Mouse (Mus musculus): Measurements from ENCODE around the gene Tmem191c.
A peak's percentile ranks its signal among the peaks of the same experiment; 100 is the strongest.
"Not testable (repeated sequence)": the region's sequence is repeated elsewhere in the genome, so short reads cannot be mapped to it uniquely, and the experiment has no call there.

Tmem191c gene

DNA sequence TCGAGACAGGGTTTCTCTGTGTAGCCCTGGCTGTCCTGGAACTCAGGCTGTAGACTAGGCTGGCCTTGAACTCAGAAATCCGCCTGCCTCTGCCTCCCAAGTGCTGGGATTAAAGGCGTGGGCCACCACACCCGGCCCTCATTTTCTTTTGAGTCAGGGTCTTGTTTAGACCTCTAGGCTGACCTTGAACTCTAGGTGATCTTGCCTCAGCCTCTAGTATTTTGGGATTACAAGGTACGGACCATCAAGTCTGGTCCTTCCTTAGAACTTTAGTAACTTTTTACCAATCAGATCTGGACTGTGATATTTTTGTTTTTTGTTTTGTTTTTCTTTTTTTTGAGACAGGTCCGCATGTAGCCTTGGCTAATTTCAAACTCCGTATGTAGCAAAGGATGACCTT is at the start of gene Tmem191c:
TSS of gene Tmem191c (plus strand) at position 357 of the 400 bp plus-strand sequence.
- DNase-seq: no peak

DNA sequence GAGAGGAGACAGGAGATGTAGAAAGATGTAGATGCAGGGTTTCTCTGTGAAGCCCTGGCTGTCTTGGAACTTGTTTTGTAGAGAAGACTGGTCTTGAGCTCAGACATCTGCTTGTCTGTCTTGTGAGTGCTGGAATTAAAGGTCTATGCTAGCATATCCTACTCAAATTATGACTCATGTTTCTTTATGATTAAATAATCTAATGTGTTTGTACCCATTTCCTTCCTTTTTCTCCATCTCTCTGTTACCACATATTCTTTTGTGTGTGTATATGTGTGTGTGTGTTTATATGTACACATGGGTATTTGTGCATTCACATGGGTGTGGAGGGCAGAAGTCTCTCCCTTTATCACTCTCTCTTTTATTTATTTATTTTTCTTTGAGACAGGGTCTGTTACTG is 49.4 kb upstream of the Tmem191c start:
- no peak for DNase-seq

DNA sequence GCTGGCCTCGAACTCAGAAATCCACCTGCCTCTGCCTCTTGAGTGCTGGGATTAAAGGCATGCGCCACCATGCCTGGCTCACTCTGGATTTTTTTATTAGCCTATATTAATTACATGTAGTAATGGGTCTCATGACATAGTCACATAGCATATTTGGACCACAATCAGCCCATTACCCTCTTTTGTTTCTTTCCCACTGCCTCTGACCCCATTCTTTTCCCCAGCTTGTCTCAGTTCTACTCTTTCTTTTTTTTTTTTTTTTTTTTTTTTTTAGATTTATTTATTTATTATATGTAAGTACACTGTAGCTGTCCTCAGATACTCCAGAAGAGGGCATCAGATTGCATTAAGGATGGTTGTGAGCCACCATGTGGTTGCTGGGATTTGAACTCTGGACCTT is 44.4 kb upstream of the Tmem191c start:
- not testable (repeated sequence) for DNase-seq

DNA sequence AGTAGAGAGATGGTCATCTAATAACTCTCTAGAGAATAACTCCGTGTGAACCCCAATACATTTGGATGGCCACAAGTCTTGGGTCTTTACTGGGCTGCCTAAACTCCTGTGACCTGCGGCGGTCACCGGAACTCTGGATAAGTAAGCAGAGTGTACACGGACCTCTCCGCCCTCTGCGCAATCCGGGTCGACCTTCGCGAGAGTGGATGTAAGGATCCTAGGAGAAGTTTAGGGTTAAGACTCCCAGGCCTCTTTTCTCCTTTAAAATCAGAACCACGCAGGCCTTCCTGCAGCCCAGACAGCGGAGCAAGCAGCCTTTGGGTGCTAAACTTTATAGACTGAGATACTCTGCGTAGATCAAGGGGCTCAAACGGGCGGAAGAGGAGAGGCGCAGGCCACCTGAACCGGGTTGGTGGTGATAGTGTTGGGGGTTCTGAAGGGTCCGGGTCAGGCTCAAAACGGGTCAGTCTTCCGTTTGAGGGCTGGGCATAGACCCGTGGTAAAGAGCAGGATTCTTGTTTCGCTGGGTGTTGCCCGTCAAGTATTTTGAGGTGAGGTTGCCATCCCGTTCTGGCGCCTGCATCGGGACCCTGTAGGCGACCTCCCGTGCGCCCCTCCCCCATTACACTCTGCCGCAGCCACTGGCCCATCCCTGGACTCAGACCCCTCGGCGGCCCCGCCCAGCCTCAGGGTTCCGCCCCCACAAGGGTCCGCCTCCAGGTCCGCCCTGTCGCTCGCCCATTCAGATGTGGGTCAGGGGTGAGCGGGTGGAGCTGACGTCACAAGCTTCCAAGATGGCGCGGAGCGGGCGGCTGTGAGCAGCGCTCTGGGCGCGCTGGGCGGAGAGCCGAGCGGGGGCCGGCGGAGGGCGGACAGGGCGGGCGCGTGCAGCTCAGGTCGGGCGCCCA is 42.8 kb upstream of the Tmem191c start, which contains the start of gene Hic2:
TSS of gene Hic2 (plus strand) at position 779 of the 908 bp plus-strand sequence.
- peak; percentile 88 for DNase-seq

DNA sequence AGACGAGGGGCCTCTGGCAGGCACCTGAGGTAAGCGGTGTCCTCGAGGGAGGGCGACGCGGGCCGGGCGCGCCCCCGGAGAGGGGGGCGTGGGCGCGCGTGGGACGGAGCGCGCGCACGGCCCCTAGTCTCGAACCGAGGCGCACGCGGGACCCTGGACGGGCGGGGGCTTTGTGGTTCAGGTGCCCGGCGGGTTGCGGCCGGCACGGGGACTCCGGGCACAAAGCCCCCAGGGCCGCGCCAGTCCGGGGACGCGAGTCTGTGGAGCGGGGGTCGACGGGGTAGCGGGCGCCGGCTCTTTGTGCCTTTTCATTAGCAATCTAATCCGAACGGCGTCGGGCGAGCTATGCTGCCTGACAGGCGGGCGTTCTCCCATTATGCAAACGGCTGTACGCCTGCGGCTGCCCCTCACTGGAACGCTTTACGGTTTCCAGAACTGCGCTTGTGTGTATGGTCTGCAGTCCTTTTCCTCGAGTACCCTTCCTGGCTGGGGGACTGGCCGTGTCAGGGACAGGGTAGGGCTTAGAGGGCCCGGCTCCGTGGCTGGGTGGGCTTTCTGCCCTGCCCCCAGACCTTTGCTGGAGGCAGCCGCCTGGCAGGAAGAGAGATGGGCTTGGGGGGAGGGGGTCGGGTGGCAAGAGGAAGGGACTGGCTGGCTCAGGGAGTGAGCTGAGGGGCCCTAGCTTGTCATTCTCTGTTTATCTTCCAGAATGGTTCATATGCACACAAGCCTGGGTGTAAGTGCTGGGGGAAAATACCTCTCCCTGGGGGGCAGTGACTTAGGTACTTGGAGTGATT is 42.0 kb upstream of the Tmem191c start:
- DNase-seq: peak; percentile 40

DNA sequence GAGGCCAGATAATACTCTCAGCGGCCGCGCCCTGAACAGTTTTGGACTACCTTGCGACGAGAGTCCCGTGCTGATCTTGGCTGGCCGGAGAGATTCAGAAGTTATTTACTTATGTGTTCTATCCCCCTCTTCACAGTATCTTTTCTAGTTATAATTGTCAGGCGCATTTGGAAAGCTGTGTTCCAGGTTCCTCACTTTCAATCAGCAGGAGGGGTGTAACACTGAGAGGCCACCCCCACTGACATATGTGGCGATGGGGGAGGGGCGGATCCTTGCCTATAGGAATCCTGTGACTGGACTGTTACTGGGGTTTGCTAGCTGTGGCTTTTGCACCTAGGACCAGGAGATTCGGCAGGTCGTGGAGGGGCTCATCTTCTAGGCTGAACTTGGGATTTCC is 41.4 kb upstream of the Tmem191c start:
- peak; percentile 69 for DNase-seq

DNA sequence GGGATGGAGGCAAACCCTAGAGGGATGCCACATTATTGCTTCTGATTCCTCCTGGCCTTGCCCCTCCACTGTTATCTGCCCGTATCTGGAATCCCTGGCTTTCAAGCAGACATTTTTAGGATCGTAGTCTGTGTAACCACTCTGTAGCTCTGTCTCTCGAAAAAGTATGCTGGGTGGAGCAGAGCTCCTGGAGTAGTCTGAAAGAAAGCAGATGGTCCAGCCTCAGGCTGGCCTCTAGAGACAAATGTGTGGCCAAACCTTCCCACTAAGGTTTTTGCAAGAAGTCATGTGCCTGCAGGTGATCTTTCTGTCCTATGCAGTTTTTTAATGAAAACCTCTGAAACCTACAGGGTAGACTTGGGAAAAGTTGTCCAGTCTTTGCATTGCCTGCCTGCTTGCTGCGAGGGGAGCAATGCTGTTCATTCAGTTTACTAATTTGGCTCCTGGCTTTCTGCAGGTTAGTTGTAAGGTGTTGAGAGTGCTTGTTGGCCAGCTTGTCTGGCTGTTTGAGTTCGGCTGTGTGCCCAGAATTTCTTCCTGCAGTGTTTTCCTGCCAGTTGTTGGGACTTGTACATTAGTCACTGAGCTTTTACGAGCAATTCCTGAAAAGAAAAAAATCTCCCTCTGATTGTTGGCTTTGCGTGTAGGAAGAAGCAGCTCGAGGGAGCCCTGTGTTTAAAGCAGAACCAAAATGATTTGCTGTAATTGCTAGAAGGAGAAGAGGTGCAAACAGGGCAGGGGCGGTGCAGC is 40.8 kb upstream of the Tmem191c start:
- peak; percentile 25 for DNase-seq

DNA sequence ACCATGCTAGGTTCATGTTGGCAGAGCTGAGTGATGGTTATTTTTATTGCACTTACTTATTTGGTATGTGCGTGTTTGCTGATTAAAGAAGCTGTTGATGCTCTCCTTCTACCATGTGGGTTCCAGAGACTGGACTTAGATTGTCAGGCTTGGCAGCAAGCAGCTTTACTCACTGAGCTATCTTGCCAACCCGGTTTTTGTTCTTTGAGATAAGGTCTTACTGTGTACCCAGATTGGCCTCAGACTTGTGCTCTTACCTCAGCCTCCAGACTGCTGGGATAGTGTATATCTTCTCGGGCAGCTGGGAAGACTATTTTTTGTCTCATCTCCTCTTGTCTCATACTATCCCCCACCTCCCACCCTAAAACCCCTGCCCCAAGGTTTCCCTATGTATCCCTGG is 38.2 kb upstream of the Tmem191c start:
- no peak for DNase-seq

DNA sequence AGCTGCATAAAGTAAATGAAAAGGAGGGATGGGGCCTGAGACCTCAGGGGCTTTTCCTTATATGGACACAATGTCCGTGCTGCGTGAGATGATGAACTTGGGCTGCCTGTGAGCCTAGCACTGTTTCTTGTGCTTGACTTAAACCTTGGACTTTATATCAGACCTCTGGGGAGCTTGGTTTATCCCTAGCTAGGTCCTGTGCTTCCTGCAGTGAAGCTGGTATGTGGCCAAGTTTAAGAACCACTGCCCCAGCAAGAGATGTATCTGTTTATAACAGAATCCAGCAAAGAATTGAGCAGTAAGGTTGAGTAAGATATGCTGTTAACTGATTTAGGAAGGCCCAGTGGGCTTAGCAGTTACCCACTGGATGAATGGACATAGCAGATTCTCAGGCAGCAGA is 36.5 kb upstream of the Tmem191c start:
- DNase-seq: no peak

DNA sequence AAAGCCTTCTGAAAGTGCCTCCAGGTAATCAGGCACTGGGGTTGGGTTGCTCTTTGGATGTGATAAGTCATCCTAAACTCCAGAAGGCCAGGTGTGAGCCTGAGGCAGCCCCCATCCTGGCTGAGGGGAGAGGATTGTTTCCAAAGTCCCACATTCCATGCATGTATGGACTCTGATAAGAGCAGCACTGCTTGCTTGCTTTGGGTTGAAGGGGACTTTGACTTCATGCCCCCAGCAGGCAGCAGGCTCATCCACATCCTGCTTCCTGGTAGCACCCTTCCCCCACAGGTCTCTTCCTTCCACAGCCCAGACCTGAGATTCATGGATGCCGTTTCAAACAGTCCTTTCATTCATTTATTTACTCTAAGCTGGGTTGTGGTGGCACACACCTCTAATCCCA is 32.1 kb upstream of the Tmem191c start:
- DNase-seq: no peak

DNA sequence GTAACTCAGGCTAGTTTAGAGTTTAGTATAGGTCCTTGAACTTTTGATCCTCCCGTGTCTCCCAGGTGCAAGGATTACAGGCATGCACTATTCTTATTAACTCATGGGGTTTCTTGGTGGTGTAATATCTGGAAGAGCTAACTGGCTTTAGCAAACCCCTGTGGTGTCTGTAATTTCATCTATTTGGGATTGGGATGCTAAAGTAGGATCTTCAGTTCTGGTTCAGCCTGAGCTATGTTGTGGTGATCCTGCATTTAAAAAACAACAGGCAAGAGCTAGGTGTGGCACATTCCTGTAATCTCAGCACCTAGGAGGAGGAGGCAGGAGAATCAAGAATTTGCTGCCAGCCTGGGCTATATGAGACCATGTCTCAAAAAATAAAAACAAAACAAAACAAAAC is 30.9 kb upstream of the Tmem191c start:
- DNase-seq: no peak

DNA sequence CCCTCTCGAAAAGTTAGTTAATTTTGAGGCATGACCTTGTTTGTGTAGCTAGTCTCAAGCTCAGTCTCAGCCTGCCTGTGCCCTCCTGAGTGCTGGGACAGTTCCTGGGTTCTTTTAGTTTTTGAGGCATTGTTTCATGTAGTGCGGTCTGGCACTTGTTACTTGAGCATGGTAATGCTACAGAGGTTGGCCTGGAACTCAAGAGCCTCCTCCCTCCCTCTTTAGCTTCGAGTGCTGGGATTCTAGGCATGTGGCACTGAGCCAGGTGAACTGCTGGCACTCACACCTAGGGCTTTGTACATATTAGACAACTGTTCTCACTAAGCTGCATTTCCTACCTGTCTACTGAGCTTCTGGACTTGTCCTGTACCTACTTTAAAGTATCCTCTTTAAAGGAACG is 28.1 kb upstream of the Tmem191c start:
- no peak for DNase-seq

DNA sequence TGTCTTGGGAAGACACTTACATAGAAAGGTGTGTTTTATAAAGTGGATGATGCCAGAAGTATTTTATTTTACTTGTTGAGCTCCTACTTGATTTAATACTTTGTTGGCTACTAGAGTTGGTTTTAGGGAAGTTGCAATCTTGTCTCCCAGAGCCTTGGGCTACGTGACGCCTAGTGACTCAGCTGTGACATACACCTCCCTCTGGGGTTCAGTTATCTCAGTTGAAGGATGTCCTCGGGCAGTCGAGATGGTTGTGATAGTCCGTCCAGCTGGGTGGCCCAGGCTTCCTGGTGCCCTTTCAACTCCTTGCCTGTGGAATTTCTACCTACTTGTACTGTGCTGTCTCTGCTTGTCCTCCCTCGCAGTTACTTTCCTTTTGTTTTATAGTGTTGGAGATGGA is 26.7 kb upstream of the Tmem191c start:
- no peak for DNase-seq

DNA sequence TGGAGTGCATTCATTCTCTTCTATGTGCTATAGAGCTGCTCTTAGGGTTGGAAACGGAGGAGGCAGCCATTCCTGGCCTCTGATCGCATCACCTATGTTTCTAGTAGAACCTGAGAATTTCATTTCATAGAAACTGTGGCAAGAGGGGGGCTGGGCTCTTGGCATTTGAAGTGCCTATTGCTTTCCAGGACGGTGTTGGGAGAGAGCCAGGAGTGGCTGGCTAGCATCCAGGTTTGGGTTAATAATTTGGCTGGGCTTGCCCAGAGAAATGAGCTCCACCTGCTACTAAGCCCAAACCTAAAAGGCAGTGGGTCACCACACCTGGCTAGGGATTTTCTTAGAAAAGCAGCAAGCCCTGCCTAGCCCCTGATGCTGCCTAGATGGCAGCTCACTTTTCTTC is 24.3 kb upstream of the Tmem191c start:
- no peak for DNase-seq

DNA sequence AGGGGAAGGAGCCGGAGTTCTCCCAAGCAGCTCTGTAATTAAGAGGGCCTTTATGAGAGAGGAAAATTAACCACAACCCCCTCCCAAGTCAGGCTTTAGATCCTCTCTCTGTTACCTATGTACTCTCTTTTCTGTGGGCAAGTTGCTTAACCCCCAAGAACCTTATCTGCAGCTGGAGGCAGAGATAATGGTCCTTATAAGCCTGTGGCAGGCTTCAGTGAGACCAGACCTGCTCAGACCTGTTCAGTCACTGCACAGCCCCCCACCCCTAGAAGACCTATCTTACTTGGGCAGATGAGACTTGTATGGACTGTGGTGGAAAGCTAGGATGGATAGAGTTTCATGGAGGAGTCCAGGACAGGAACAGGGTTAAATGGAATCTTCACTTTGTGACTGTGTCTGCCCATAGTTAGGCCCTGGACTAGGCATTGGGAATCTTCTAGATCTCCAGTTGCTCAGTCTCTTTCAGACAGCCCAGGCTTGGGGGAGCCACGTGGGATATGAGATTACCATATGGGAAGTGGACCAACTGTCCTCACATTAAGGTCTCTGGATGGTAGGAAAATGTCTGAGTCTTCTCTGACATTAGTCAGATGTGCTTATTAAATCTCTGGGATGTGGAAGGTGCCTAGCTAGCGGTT is 23.7 kb upstream of the Tmem191c start:
- no peak for DNase-seq

DNA sequence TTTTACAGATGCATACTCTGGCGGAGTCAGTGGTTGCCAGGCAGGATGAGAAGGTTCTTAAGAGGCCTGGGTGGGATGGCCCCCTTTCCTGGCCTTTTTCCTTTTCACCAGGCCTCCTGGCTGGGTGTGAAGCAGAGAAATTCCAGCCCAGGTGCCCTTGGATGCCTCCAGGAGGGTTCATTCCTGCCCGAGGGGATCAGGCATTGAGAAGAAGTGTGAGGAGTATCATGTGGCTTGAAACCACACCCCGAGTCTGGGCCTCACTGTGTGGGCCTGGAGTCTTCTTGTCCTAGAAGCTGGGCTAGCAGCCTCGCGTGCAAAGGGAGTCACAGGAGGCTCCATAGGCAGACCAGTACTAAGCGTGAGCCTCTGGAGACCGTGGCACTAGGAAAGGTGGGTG is 23.0 kb upstream of the Tmem191c start:
- no peak for DNase-seq

DNA sequence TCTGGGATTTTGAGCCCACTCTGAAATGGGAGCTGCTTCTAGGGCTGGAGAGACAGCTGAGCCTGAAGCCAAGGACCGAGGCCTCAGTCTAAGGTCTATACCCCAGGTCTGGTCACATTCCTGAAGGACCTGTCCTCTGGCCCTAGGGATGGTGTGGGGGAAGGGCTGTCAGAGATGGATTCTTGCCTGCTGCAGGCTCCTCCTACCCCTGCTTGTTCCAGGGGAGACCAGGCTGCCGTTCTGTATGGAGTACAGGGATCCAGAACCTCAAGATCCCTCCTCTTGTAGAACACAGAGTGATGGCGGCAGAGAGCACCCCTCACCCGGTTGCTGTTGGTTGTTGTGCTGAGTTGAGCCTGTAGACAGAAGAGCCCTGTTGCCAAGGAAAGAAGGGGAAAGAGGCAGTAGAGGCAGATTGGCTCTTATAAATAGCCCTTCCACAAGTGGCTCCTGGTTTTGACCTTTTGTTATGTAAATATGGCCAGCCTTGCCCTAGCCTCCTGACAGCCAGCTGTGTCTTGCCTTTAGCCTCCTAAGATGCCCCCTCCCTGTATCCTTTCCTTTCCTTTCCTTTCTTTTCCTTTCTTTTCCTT is 21.8 kb upstream of the Tmem191c start:
- no peak for DNase-seq

DNA sequence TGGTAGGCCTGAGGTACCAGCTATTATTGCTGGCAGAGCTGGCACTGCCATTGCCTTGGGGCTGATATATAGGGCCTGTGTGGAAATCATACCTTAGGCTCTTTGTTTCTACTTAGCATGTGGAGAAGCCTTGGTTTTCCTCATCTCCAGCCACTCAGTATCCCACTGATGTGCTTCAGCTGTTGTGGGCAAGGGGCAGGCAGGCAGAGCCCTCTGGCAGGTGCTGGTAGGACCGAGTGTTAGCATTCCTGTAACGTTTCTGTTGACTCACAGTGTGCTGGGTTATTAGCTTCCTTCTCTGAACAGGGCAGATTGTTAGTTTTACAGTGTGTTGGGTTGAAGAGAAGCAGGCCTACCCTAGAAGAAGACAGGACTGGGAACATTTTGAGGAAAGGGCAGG is 20.6 kb upstream of the Tmem191c start:
- DNase-seq: no peak

DNA sequence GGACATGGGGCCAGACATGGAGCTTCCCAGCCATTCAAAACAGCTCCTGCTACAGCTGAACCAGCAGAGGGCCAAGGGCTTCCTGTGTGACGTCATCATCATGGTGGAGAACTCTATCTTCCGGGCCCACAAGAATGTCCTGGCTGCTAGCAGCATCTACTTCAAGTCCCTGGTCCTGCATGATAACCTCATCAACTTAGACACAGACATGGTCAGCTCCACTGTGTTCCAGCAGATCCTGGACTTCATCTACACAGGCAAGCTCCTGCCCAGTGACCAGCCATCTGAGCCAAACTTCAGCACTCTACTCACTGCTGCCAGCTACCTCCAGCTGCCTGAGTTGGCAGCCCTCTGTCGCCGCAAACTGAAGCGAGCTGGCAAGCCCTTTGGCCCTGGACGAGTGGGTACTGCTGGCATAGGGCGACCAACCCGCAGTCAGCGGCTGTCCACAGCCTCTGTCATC is 18.5 kb upstream of the Tmem191c start:
- no peak for DNase-seq

DNA sequence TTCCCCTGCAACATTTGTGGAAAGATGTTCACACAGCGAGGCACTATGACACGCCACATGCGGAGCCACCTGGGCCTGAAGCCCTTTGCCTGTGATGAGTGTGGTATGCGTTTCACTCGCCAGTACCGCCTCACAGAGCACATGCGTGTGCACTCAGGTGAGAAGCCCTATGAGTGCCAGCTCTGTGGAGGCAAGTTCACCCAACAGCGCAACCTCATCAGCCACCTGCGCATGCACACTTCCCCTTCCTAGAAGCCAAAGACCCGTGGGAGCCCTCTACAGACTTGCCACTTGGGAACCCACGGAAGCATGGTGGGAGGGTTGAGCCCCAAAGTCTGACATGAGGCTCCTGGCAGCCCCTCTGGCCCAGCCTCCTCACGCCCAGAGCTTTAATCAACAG is 17.0 kb upstream of the Tmem191c start:
- no peak for DNase-seq

DNA sequence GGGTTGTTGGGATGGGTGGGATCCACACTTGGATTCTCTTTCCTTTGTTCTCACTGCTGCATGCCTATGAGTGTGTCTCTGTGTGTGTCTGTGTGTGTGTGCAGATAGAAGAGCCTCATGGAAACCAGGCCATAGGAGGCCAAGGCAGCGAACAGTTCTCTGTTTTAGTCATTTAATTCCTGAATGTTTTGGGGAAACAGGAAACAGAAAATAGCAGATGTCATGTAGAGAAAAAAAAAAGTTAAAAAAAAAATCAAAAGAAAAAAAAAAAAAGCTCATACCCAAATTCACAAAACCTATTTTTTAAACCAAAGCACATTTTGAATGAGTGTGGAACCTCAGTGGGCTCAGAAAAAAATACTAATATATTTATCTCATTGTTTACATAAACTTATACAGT is 14.5 kb upstream of the Tmem191c start:
- no peak for DNase-seq

DNA sequence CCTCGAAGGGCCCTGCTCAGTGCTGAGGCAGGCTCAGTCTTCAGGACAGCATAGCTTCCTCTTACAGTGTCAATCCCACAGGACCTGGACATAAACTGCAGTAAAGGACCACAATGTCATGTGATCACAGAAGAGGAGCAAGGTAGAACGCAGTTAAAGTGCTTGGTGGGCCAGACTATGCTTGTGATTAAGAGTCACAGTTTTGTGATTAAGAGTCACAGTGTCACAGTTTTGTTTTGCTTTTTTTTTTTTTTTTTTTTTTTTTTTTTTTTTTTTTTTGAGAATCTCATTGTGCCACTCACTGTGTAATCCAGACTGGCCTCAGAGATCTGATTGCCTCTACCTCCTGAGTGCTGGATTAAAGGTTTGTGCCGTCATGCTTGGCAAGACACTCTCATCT is 9.8 kb upstream of the Tmem191c start:
- DNase-seq: no peak

Measured in right cerebral cortex, postnatal 14 days (tissue).